Mouse (Mus musculus): ENCODE data around the gene Rorb. TPM values are rescaled to one million over a fixed set of nuclear protein-coding genes. Genes with fewer than 3 reads are reported as not detected.

Rorb gene
- polyA plus RNA-seq, 1 experiment from 2014 or later, result 0.01 TPM

DNA sequence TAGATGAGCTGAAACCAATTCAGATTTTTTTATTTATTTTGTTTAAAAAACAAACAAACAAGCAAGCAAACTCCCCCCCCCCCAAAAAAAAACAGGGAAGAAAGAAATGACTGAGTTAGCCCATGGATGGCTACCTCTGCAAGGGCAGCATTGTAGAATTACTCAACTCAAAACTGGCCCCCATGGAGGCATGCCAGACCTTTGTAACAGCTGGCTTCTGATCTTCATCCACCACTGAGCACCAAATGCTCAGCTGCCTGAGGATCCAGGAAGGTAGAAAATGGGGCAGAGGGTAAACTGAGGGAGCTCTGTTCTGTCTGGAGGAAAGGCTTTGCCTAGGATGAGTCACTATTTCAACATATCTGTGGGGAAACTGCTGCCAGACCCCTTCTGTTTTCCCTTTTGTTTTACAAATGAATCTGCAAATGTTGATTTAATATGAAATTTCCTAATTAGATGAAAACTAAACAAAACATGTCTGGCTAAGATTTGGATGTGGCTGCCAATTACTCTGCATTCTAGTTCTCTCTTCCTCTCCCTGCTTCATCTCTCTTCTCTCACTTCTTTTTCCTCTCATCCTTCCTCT, 199.1 kb downstream of the Rorb start:
- H3K9ac ChIP-seq, result no peak overlapping the region
- no peaks in the 10 kb centered on the region for H3K4me1 ChIP-seq (replicated peaks)
- DNase-seq (no peak), ATAC-seq (ENCODE audit: low read depth) (no peak)
- no peak overlapping the region for H3K27ac ChIP-seq
- H3K27me3 ChIP-seq, result no peaks in the 10 kb centered on the region
- no peak overlapping the region for H3K4me3 ChIP-seq (replicated peaks)
- H3K36me3 ChIP-seq, result no peaks in the 10 kb centered on the region
- no peaks in the 10 kb centered on the region for H3K9me3 ChIP-seq (replicated peaks)
- no peak overlapping the region for H3K4me2 ChIP-seq

DNA sequence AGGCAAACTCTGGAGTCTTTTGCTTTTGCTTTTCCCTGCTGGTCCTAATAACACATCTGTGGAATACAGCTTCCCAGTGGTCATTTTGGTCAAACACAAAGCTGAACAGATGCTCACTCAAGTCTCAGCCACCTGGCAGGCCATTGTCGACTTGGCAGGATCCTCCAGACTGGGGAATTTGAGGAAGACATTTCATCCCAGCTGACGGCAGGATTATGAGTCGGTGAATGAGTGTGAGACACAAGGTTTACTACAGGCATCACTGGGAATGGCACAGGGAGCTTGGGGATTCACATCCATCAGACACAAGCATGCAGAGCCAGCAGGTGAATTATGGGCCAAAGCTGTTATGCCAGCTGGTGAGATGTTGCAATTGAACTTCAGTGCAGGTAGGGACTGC, 201.4 kb downstream of the Rorb start:
- Histone ChIP-seq H3K9ac (no peak overlapping the region), H3K4me1 (replicated peaks) (no peaks in the 10 kb centered on the region), H3K27ac (no peak overlapping the region), H3K27me3 (no peaks in the 10 kb centered on the region), H3K9me3 (replicated peaks) (no peaks in the 10 kb centered on the region), H3K4me2 (no peak overlapping the region), H3K4me3 (replicated peaks) (no peak overlapping the region), H3K36me3 (no peaks in the 10 kb centered on the region)
- 68% methylated on average over 3 of the region's 3 CpGs for WGBS (ENCODE audit: insufficient replicate concordance)
- ATAC-seq (ENCODE audit: low read depth) (no peak), DNase-seq (no peak)

DNA sequence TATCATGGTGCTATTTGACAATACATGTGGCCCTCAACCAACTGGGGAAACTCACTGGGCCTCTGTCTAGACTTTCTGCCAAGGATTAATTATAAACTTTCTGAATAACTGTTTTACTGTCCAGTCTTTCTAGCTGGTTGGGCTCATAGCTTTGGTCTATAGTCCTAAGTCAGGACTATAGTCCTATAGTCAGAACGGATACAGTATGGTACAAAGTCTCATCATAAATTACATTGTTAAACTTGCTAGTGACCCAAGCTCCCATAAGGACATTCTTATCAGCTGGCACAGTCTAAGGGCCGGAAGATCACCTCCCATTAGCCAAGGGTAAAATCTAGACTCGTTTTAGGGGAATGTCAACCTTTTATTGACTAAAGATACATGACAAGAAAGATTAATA, 205.5 kb downstream of the Rorb start:
- Histone ChIP-seq H3K9me3 (replicated peaks) (no peaks in the 10 kb centered on the region), H3K4me2 (no peak overlapping the region), H3K9ac (no peak overlapping the region), H3K36me3 (no peaks in the 10 kb centered on the region), H3K27me3 (no peaks in the 10 kb centered on the region), H3K4me3 (replicated peaks) (no peak overlapping the region), H3K27ac (no peak overlapping the region), H3K4me1 (replicated peaks) (no peaks in the 10 kb centered on the region)
- DNase-seq, result no peak
- no peak for ATAC-seq (ENCODE audit: low read depth)
- WGBS (ENCODE audit: insufficient replicate concordance), result 40% methylated on average over 3 of the region's 3 CpGs

DNA sequence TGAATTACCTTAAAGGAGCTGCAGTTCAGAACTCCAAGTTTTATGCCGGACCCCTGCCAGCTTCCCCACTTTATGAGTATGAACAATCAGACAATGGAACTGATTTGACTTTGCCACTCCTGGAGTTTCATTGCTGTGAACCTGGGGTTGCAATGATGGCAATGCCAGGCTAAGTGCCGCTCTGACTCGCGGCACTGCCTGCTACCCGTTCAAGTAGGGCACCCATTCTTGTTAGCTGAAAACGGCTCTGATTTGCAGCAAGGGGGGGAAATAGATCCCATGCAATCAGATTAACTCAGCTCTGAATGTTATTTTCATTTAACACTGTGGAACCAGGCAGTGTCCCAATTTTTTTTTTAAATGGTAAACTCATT, 208.3 kb downstream of the Rorb start:
- DNase-seq, result no peak
- ATAC-seq (ENCODE audit: low read depth), result no peak
- Histone ChIP-seq H3K4me2 (no peak overlapping the region), H3K4me3 (replicated peaks) (no peak overlapping the region), H3K36me3 (no peaks in the 10 kb centered on the region), H3K27ac (no peak overlapping the region), H3K27me3 (no peaks in the 10 kb centered on the region), H3K9me3 (replicated peaks) (no peaks in the 10 kb centered on the region), H3K9ac (no peak overlapping the region), H3K4me1 (replicated peaks) (no peaks in the 10 kb centered on the region)
- WGBS (ENCODE audit: insufficient replicate concordance), result 83% methylated on average over 6 of the region's 6 CpGs

DNA sequence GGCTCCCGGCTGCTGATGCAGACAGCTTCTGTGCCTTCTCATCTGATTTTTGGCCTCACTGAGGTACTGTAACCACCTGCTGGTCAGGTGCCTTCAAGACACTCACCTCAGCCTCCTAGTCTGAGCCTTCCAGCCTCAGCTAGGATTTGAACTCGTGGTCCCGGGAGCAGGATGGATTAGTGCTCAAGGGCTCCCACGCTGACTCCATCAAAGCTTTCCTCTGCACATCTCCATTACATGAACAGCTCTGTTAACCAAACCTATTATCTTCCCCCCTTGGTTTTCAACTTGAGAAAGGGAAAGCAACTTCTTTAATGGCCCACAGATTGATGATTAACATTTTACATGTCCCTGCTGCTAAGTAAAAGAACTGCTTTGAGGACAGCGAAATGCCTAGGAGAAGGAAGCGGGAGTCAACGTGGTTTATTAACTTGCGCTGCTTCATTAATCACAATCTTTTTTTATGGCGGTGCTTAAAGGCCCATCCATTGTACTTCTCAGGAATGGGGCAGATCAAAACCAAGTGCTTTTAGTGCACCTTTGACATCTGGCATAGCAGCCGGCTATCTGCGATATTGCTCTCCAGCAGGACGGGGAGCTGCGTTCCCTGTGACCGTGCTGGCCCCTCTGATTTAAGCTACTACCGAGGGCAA, 208.8 kb downstream of the Rorb start:
- ATAC-seq (ENCODE audit: low read depth) (no peak), DNase-seq (no peak)
- WGBS (ENCODE audit: insufficient replicate concordance), result 75% methylated on average over 15 of the region's 15 CpGs
- no peak overlapping the region for H3K4me2 ChIP-seq
- H3K9me3 ChIP-seq (replicated peaks), result no peaks in the 10 kb centered on the region
- no peak overlapping the region for H3K27ac ChIP-seq
- H3K4me1 ChIP-seq (replicated peaks), result no peaks in the 10 kb centered on the region
- no peaks in the 10 kb centered on the region for H3K36me3 ChIP-seq
- no peaks in the 10 kb centered on the region for H3K27me3 ChIP-seq
- H3K4me3 ChIP-seq (replicated peaks), result no peak overlapping the region
- no peak overlapping the region for H3K9ac ChIP-seq

DNA sequence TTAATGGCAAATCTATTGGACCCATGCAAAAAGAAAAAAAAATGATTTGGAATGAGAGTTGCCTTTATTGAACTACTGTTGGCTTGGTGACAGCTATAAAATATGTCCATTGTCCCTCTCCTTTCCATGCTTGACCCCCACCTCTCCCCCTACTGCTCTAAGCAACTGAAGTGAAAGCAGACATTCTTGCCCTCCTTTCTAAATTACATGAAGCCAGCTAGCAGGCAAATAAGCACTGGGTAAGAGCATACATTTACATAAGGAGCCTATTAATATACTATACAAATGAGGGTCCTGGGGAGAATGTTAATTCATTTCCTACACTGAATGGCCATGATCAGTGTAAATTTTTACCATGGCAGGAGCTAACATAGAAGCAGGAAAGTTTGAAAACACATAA, 212.8 kb downstream of the Rorb start:
- DNase-seq, result no peak
- Histone ChIP-seq H3K27me3 (no peaks in the 10 kb centered on the region), H3K4me1 (replicated peaks) (no peaks in the 10 kb centered on the region), H3K4me2 (no peak overlapping the region), H3K9ac (no peak overlapping the region), H3K9me3 (replicated peaks) (no peaks in the 10 kb centered on the region), H3K36me3 (no peaks in the 10 kb centered on the region), H3K4me3 (replicated peaks) (no peak overlapping the region), H3K27ac (no peak overlapping the region)
- ATAC-seq (ENCODE audit: low read depth), result no peak

DNA sequence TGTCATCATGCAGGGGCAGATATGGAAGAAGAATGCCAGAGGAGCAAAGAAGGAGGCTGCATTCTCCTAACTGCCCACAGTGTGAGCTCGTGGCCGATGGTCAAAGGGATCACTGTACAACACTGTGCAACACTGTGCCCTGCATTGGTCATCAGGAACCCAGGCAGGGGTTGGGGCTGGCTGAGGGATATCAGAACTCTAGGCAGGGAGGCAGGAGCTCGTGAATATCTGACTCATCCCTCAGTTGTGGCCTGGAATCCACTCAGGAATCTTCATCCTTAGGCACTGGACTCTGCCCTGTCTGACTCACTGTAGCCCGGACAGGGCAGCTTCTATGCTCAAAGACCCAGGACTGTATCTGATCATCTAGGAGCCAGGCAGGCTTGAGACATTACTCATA, 220.8 kb downstream of the Rorb start:
- H3K36me3 ChIP-seq, result no peaks in the 10 kb centered on the region
- no peak overlapping the region for H3K9ac ChIP-seq
- no peaks in the 10 kb centered on the region for H3K27me3 ChIP-seq
- 44% methylated on average over 4 of the region's 4 CpGs for WGBS (ENCODE audit: insufficient replicate concordance)
- no peaks in the 10 kb centered on the region for H3K9me3 ChIP-seq (replicated peaks)
- DNase-seq (no peak), ATAC-seq (ENCODE audit: low read depth) (no peak)
- H3K4me3 ChIP-seq (replicated peaks), result no peak overlapping the region
- no peak overlapping the region for H3K27ac ChIP-seq
- no peaks in the 10 kb centered on the region for H3K4me1 ChIP-seq (replicated peaks)
- no peak overlapping the region for H3K4me2 ChIP-seq

DNA sequence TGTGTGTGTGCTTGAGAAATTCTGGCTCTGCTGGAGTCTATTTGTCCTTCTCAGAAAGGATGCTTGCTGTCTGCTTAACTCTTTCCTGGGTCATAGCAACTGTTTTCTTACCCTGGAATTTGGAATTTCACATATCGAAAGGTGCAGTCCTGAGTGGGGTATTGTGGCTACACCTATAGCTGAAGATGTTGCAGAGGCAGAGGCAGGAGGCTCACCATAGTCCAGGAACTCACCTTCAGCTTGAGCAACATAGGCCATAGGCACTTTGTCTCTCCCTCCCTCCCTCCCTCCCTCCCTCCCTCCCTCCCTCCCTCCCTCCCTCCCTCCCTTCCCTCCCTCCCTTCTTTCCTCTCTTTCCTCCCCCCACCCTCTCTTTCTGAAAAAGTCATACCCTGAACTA, 221.4 kb downstream of the Rorb start:
- 50% methylated on average over 1 of the region's 1 CpGs for WGBS (ENCODE audit: insufficient replicate concordance)

DNA sequence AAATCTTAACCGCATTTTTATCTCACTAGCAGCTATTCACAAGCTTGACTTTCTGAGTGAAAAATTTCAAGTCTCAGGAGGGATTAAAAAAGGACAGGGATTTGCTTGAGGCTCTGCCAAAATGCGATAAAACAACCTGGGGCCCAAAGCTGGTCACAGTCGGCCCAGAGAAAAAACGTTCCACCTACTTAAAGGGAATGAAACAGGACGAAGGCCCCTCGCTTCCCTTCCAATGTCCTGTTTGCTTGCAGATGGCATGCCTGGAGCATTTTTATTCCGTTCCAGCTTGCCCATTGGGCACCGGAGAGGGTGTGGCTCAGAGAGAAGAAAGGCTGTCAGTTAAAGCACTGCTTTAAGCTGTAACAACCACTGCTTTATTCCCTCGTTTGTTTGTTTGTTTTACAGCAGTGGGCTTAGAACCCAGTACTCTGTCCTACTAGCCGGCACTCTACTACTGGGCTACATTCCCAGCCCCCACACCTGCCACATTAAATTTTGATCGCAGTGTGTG, 221.8 kb downstream of the Rorb start:
- no peaks in the 10 kb centered on the region for H3K9me3 ChIP-seq (replicated peaks)
- no peak overlapping the region for H3K27ac ChIP-seq
- no peak overlapping the region for H3K4me2 ChIP-seq
- no peak overlapping the region for H3K9ac ChIP-seq
- H3K4me3 ChIP-seq (replicated peaks), result no peak overlapping the region
- H3K27me3 ChIP-seq, result no peaks in the 10 kb centered on the region
- H3K4me1 ChIP-seq (replicated peaks), result no peaks in the 10 kb centered on the region
- ATAC-seq (ENCODE audit: low read depth) (no peak), DNase-seq (no peak)
- H3K36me3 ChIP-seq, result no peaks in the 10 kb centered on the region
- WGBS (ENCODE audit: insufficient replicate concordance), result 18% methylated on average over 11 of the region's 11 CpGs

More for the DNA sequence above, 221.4 kb downstream of the Rorb start:
- no peak for DNase-seq
- no peak overlapping the region for H3K9ac ChIP-seq
- H3K9me3 ChIP-seq (replicated peaks), result no peaks in the 10 kb centered on the region
- no peaks in the 10 kb centered on the region for H3K4me1 ChIP-seq (replicated peaks)
- no peak for ATAC-seq (ENCODE audit: low read depth)
- H3K4me3 ChIP-seq (replicated peaks), result no peak overlapping the region
- H3K27ac ChIP-seq, result no peak overlapping the region
- H3K4me2 ChIP-seq, result no peak overlapping the region
- H3K36me3 ChIP-seq, result no peaks in the 10 kb centered on the region
- no peaks in the 10 kb centered on the region for H3K27me3 ChIP-seq

DNA sequence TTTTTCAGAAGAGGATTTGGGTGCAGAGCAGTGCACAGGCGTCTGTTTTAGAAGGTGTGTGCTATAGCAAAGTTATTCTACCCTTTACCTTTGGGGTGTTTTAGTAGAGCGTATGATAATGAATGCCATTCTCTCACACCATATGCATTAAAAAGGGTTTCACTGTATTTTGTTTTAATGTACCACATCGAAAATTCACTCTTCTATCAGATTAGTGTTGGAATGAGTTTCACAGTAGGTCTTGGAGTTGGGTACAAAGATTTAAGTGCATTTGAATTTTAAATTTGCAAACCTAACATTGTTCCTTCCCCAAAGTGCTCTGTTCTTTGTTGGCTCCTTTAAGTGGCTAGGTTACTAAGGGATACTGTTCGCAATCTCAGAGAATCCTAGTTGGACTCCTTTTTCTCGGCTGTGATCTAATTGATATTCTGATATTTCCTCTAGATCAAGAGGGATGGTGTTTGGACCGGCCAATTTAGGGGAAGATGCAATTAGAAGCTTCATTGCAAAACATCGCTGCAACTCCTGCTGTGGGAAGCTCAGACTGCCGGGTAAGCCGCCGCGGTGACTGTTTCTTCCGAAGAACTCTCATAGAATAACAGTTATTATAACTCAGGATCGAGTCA, 222.4 kb downstream of the Rorb start:
- Histone ChIP-seq H3K9ac (no peak overlapping the region), H3K27ac (no peak overlapping the region), H3K9me3 (replicated peaks) (no peaks in the 10 kb centered on the region), H3K4me3 (replicated peaks) (no peak overlapping the region), H3K27me3 (no peaks in the 10 kb centered on the region), H3K4me1 (replicated peaks) (no peaks in the 10 kb centered on the region), H3K4me2 (no peak overlapping the region), H3K36me3 (no peaks in the 10 kb centered on the region)
- 45% methylated on average over 13 of the region's 13 CpGs for WGBS (ENCODE audit: insufficient replicate concordance)
- DNase-seq (no peak), ATAC-seq (ENCODE audit: low read depth) (no peak)

DNA sequence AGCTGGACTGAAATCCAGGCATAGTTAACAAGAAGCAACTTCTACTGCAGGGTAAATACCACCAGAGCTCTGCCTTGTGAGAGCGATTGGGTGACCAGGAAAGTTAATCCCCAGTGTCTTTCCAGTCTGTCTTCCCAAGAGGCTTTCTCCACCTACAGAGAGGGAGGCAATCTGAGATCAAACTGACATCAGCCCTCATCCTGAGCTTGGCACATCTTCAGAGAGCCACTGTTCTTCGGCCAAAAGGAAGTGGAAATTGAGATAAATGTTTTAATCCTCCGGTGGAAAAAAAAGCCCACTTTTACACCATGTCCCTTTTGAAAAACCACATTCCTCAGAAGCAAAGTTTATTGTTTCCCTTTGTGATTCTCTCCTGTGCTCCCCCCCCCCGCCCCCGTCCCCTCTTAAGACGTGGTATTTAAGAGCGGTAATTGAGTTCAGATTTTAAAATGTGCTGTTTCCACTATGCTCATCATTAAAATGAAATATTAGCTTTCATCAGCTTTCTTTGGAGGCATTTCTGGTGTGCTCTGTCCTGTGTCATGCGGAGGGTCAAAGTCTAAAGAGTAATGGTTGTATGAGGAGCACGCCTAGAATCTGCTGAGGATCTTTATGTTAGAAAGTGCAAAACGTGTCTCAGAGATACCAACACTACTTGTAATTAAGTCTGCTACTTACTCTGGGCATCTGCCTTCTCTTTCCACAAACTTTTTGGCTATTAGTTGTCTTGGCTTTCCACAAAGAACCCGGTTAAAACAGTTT, 223.2 kb downstream of the Rorb start:
- no peak overlapping the region for H3K27ac ChIP-seq
- H3K4me2 ChIP-seq, result no peak overlapping the region
- no peak overlapping the region for H3K9ac ChIP-seq
- H3K27me3 ChIP-seq, result no peaks in the 10 kb centered on the region
- H3K4me1 ChIP-seq (replicated peaks), result no peaks in the 10 kb centered on the region
- DNase-seq (no peak), ATAC-seq (ENCODE audit: low read depth) (no peak)
- H3K9me3 ChIP-seq (replicated peaks), result no peaks in the 10 kb centered on the region
- H3K36me3 ChIP-seq, result no peaks in the 10 kb centered on the region
- 51% methylated on average over 11 of the region's 11 CpGs for WGBS (ENCODE audit: insufficient replicate concordance)
- no peak overlapping the region for H3K4me3 ChIP-seq (replicated peaks)

Measured in liver, embryonic 13.5 days (tissue).